Mouse (Mus musculus): ENCODE measurements around the gene Scimp.

Gene Scimp

DNA sequence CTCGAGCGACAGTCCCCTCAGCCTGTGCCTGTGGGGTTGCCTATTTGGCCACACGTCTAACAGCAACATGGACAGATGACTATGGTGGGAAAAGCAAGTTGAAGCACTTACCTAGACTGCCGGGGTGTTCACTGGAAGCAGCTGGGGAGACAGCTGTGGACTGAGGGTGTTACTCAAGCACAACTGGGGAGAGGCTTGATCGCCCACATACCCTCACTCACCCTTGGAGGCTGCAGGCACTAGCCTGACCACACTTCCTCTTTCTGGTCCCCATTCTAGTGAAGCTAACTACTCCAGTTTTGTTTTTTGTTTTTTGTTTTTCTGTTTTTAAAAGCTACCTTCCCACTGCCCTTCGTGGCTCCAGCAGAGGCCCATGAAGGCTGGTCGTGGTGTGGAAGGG, at the start of gene Scimp:
TSS of gene Scimp (minus strand) at position 222 of the 400 bp plus-strand sequence.
- no peak for DNase-seq

GRCm38 (mm10) chr11:70860371-70860770, 48.0 kb upstream of the Scimp start:
- no peak for DNase-seq

- DNase-seq, result no peak
Measured at GRCm38 (mm10) chr11:70846029-70846428, 33.6 kb upstream of the Scimp start.

DNA sequence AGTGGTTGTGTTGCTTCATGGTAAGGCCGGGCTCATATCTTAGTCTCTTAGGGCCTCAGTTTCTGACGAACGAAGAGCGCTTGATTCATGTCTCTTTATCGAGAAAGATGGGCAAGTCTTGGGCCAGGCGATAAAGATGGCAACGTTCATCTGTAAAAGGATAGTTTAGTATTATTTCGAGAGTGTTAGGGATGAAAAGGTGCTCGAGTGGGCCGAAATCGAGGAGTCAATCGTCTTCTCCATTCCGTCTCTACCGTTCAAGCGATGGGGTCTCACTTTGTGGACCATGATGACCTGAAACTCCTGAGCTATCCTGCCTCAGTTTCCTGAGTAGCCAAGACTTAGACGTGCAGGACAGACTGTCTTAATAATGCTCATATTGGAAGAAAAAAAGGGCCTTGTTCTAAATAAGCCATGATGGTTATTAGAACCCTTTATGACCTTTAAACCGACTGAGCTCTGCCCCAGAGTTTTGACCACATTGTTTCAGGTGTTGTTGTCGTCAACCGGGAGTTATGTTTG, 33.1 kb upstream of the Scimp start:
- no peak for DNase-seq

GRCm38 (mm10) chr11:70844559-70845456, 32.4 kb upstream of the Scimp start, which contains the start of gene Rabep1:
Gene Rabep1 (plus strand): TSS chr11:70844778.
- peak; percentile 93 for DNase-seq

GRCm38 (mm10) chr11:70843701-70844551, 31.5 kb upstream of the Scimp start:
- DNase-seq, result no peak

GRCm38 (mm10) chr11:70842983-70843382, 30.6 kb upstream of the Scimp start:
- no peak for DNase-seq

DNA sequence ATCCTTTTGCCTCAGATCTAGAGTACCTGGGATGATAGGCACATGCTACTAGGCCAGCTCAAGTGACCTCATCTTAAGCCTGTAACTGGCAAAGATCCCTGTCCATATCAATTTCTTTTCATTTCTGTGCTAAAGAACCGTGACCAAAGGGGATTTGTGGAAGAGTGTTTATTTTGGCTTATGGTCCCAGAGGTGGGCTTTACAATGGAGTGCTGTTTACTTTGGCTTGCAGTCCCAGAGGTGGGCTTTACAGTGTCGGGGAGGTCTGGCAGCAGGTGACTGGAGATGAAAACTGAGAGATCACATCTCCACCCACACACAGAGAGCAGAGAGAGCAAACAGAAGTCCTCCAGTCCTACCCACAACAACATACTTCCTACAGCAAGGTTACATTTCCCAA, 26.2 kb upstream of the Scimp start:
- DNase-seq, result no peak

GRCm38 (mm10) chr11:70837031-70837430, 24.6 kb upstream of the Scimp start:
- DNase-seq, result no peak

- peak; percentile 39 for DNase-seq
Measured at GRCm38 (mm10) chr11:70835381-70835831, 23.0 kb upstream of the Scimp start.

- DNase-seq, result no peak
Measured at GRCm38 (mm10) chr11:70833831-70834230, 21.4 kb upstream of the Scimp start.

GRCm38 (mm10) chr11:70833408-70833807, 21.0 kb upstream of the Scimp start:
- no peak for DNase-seq

GRCm38 (mm10) chr11:70831201-70831600, 18.8 kb upstream of the Scimp start:
- DNase-seq, result no peak

GRCm38 (mm10) chr11:70828975-70829615, 16.7 kb upstream of the Scimp start:
- no peak for DNase-seq

GRCm38 (mm10) chr11:70826207-70826606, 13.8 kb upstream of the Scimp start:
- DNase-seq, result no peak

- no peak for DNase-seq
Measured at GRCm38 (mm10) chr11:70821728-70822591, 9.6 kb upstream of the Scimp start.

GRCm38 (mm10) chr11:70820120-70820519, 7.7 kb upstream of the Scimp start:
- DNase-seq, result no peak

DNA sequence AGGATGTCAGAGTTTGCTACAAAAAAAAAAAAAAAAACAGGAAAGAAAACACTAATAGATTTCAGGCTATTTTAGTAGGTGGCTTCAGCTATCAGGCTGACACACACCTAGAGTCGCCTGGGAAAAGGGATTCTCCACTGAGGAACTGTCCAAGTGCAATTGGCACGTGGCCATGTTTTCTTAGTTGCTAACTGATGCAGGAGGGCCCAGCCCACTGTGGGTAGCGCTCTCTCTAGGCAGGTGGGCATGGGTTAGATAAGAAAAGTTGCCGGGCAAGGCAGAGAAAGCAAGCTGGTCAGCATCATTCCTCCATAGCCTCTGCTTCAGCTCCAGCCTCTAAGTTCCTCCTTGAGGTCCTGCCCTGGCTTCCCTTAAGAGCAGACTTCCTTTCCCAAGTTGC, 4.4 kb upstream of the Scimp start:
- no peak for DNase-seq

DNA sequence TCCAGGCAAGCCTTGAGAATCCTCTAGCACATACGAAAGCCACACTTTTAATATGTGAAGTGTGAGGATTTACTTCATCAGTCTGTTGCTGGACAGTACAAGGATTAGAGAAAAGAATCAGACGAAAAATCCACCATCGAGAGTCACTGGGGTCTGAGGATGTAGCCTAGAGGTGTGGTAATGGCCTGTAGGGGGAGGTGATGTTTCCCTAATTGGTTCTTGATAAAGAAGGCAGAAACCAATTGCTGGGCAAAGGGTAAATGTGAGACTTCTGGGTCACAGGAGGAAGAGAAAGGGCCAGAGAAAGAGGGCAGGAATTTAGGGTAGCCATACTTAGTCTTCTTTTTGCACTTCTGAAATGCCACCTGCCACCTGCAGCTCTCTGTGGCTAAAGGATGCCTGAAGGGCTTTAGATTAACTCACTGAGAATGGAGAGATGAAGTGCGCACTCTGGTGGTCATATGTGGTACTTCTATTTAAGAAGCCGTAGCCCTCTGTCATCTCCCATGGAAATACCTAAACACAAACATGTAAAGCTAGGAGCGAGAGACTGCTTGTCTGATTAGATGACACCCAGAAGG, 3.2 kb upstream of the Scimp start:
- peak; percentile 43 for DNase-seq

GRCm38 (mm10) chr11:70815071-70815470, 2.7 kb upstream of the Scimp start:
- DNase-seq, result no peak

GRCm38 (mm10) chr11:70811471-70812240, 730 bp downstream of the Scimp start:
- no peak for DNase-seq

Data from right cerebral cortex, adult 18-20 months (tissue).